Mouse (Mus musculus): ENCODE measurements at regions not wholly inside any gene's neighbourhood (a gene's known extent, or its start where the extent isn't known, plus 50 kb on each side); places are given as distances from the start of the nearest gene placed in this dataset.

DNA sequence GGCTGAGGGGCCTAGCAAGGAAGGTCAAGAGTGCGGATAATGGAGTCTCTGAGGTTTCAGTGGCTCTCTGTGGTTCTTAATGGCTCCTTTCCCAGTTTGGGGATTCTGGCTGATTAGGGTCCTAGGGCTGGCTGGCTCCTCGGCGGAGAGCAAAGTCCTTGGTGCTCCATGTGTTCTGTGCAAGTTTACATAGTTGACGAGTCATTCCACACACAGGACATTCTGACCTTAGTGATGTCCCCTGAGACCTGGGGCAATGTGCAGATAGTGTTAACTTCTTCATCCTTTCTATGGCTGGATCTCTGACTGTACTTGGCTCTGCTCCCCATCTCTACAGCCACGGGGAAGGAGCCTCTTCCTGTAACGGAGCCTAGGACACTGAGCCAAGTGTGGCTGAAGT, 65.0 kb upstream of the Id2 start:
- TF ChIP-seq CTCF (IDR thresholded peaks at IDR 0.05) (no peak), POLR2A (IDR thresholded peaks at IDR 0.05; ENCODE audit: insufficient read depth, low read depth, low read length) (no peak)
